Mouse (Mus musculus) layer of hippocampus, postnatal 36 days (tissue): ENCODE measurements at regions not wholly inside any gene's neighbourhood (a gene's known extent, or its start where the extent isn't known, plus 50 kb on each side); places are given as distances from the start of the nearest gene placed in this dataset.
"Not testable (repeated sequence)": the region's sequence is repeated elsewhere in the genome, so short reads cannot be mapped to it uniquely, and the experiment has no call there.

Source experiments
- DNase-seq, 2 experiments: peaks; one replicate each; pipeline ENCODE4 v3.0.0; 2022

DNA sequence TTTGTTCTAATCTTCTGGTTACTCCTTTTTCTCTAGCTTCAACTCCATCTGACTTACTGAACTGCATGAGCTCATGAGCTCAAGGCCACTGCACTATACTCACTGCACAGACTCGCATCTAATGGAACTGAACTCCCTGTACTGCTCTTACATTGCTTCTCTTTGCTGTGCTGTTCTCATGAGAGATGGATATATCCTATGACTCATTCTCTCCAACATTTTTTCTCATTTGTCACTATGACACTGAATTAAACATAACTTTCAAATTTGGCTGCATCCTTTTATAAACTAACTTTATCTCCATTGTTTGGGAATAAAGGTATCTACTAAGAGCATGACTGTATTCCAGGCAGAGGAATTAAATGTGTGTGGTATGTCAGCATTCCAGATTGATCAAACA lies 806.2 kb downstream of the Rab28 start:
- DNase-seq = no peak

DNA sequence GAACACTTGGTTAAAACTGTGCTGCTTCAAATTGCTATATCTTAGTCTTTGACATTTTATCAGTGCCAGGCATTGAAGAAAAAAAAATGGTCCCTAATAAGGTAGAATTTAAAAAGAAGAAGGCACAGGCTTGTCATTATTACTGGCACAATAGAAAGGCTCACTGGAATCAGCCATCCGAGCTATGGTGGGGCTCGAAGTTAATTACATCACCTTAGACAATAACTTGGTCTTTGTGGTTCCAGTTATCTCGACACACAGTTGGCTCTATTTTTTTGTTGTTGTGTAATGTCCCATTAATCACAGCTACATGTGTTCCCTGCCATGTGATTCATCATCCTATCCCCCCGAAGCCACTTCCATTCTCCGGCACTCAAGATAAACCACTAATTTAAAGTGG lies 825.1 kb downstream of the Rab28 start:
- DNase-seq = no peak

DNA sequence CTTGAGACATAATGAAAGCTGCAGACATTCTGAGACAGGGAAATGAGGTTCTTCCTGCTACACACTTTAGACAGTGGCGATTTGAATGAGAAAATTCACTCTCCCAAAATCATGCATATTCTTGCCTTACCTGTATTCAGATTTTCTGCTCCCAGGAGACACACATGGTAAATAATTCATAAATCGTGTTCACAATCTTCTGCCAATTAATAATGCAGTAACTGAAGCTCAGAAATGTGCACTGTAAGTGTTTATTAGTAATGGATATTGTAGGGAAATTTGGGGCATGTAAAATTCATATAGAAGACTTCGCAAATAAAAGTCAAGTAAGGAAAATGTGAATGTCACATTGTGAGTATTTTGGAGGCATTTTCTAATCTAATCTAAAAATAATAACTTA lies 830.2 kb downstream of the Rab28 start:
- DNase-seq = no peak

DNA sequence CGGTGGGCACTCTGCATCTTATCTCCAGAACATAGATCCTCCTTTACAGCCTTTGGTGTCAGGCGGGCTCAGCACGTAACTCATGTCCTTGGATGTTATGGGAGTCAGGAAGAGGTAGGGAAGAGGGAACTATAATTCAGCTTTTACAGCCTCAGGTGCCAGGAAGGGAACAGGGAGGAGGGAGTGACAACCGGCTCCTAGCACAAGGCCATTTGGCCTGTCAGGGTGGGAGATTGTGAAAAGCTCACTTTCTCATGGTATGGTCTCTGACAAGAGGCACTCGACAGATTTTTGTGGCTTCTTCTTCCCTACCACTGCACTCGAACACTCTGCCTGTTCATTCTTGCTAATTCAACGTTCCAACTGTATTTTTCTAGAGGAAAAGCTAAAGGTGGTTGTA lies 845.6 kb downstream of the Rab28 start:
- not testable (repeated sequence) for DNase-seq
